Mouse (Mus musculus): ENCODE results near the gene Washc2. TPM values are rescaled to one million over a fixed set of nuclear protein-coding genes. Genes with fewer than 3 reads are reported as not detected.
"Not testable (repeated sequence)": the region's sequence is repeated elsewhere in the genome, so short reads cannot be mapped to it uniquely, and the experiment has no call there.

Gene Washc2
- polyA plus RNA-seq, 1 experiment from 2014 or later = 50.5 TPM

- H3K27me3 ChIP-seq (ENCODE audit: control insufficient read depth, insufficient read depth, low read length); H3K27ac ChIP-seq (replicated peaks; ENCODE audit: low read depth, low read length); DNase-seq (ENCODE audit: low spot score); H3K4me3 ChIP-seq (ENCODE audit: low read depth, low read length); H3K9ac ChIP-seq (replicated peaks; ENCODE audit: low read length); H3K4me2 ChIP-seq (ENCODE audit: low read depth, low read length); H3K9me3 ChIP-seq (replicated peaks; ENCODE audit: control insufficient read depth, low read length); H3K4me1 ChIP-seq (ENCODE audit: control insufficient read depth, insufficient read depth, low read length); H3K36me3 ChIP-seq (replicated peaks; ENCODE audit: control insufficient read depth, insufficient read depth, low read depth, low read length); ATAC-seq (replicated peaks; ENCODE audit: insufficient number of reproducible peaks, low FRiP score, low TSS enrichment, low read depth): not testable (repeated sequence)
- 94% methylated on average over 2 of the region's 2 CpGs for WGBS
Observed at GRCm38 (mm10) chr6:116234821-116235220, 27.0 kb downstream of the Washc2 start.

- DNase-seq (ENCODE audit: low spot score) (no peak), ATAC-seq (replicated peaks; ENCODE audit: insufficient number of reproducible peaks, low FRiP score, low TSS enrichment, low read depth) (no peak)
- no peak overlapping the region for H3K4me2 ChIP-seq (ENCODE audit: low read depth, low read length)
- no peaks in the 10 kb centered on the region for H3K27me3 ChIP-seq (ENCODE audit: control insufficient read depth, insufficient read depth, low read length)
- H3K4me3 ChIP-seq (ENCODE audit: low read depth, low read length) = no peak overlapping the region
- H3K27ac ChIP-seq (replicated peaks; ENCODE audit: low read depth, low read length) = no peak overlapping the region
- H3K9ac ChIP-seq (replicated peaks; ENCODE audit: low read length) = no peak overlapping the region
- H3K36me3 ChIP-seq (replicated peaks; ENCODE audit: control insufficient read depth, insufficient read depth, low read depth, low read length) = peaks cover 2% of the 10 kb centered on the region
- no peaks in the 10 kb centered on the region for H3K4me1 ChIP-seq (ENCODE audit: control insufficient read depth, insufficient read depth, low read length)
- WGBS = 86% methylated on average over 5 of the region's 5 CpGs
- no peaks in the 10 kb centered on the region for H3K9me3 ChIP-seq (replicated peaks; ENCODE audit: control insufficient read depth, low read length)
Observed at GRCm38 (mm10) chr6:116235336-116235735, 27.5 kb downstream of the Washc2 start.

GRCm38 (mm10) chr6:116238083-116238482 is 30.2 kb downstream of the Washc2 start:
- Histone ChIP-seq H3K27ac (replicated peaks; ENCODE audit: low read depth, low read length) (no peak overlapping the region), H3K9ac (replicated peaks; ENCODE audit: low read length) (no peak overlapping the region), H3K4me3 (ENCODE audit: low read depth, low read length) (no peak overlapping the region), H3K9me3 (replicated peaks; ENCODE audit: control insufficient read depth, low read length) (no peaks in the 10 kb centered on the region), H3K4me1 (ENCODE audit: control insufficient read depth, insufficient read depth, low read length) (no peaks in the 10 kb centered on the region), H3K36me3 (replicated peaks; ENCODE audit: control insufficient read depth, insufficient read depth, low read depth, low read length) (no peaks in the 10 kb centered on the region; the same call in none of the 2 replicates), H3K27me3 (ENCODE audit: control insufficient read depth, insufficient read depth, low read length) (no peaks in the 10 kb centered on the region), H3K4me2 (ENCODE audit: low read depth, low read length) (no peak overlapping the region)
- 91% methylated on average over 5 of the region's 5 CpGs for WGBS
- DNase-seq (ENCODE audit: low spot score) (no peak), ATAC-seq (replicated peaks; ENCODE audit: insufficient number of reproducible peaks, low FRiP score, low TSS enrichment, low read depth) (no peak)

GRCm38 (mm10) chr6:116240371-116240770 is 32.5 kb downstream of the Washc2 start:
- Histone ChIP-seq H3K4me1 (ENCODE audit: control insufficient read depth, insufficient read depth, low read length) (no peaks in the 10 kb centered on the region), H3K36me3 (replicated peaks; ENCODE audit: control insufficient read depth, insufficient read depth, low read depth, low read length) (peaks cover 5% of the 10 kb centered on the region), H3K9me3 (replicated peaks; ENCODE audit: control insufficient read depth, low read length) (no peaks in the 10 kb centered on the region), H3K27ac (replicated peaks; ENCODE audit: low read depth, low read length) (no peak overlapping the region), H3K4me3 (ENCODE audit: low read depth, low read length) (no peak overlapping the region), H3K27me3 (ENCODE audit: control insufficient read depth, insufficient read depth, low read length) (no peaks in the 10 kb centered on the region), H3K9ac (replicated peaks; ENCODE audit: low read length) (no peak overlapping the region), H3K4me2 (ENCODE audit: low read depth, low read length) (no peak overlapping the region)
- ATAC-seq (replicated peaks; ENCODE audit: insufficient number of reproducible peaks, low FRiP score, low TSS enrichment, low read depth) (no peak), DNase-seq (ENCODE audit: low spot score) (no peak)
- WGBS = 83% methylated on average over 2 of the region's 2 CpGs

GRCm38 (mm10) chr6:116259649-116260048 is 51.8 kb downstream of the Washc2 start:
- ATAC-seq (replicated peaks; ENCODE audit: insufficient number of reproducible peaks, low FRiP score, low TSS enrichment, low read depth) = no peak
- Histone ChIP-seq H3K9ac (replicated peaks; ENCODE audit: low read length) (no peak overlapping the region), H3K27me3 (ENCODE audit: control insufficient read depth, insufficient read depth, low read length) (no peaks in the 10 kb centered on the region), H3K4me2 (ENCODE audit: low read depth, low read length) (no peak overlapping the region), H3K4me1 (ENCODE audit: control insufficient read depth, insufficient read depth, low read length) (no peaks in the 10 kb centered on the region), H3K27ac (replicated peaks; ENCODE audit: low read depth, low read length) (no peak overlapping the region), H3K9me3 (replicated peaks; ENCODE audit: control insufficient read depth, low read length) (no peaks in the 10 kb centered on the region), H3K36me3 (replicated peaks; ENCODE audit: control insufficient read depth, insufficient read depth, low read depth, low read length) (no peaks in the 10 kb centered on the region), H3K4me3 (ENCODE audit: low read depth, low read length) (no peak overlapping the region)
- DNase-seq (ENCODE audit: low spot score) = no peak
- WGBS = 95% methylated on average over 4 of the region's 4 CpGs

GRCm38 (mm10) chr6:116260481-116260880 is 52.6 kb downstream of the Washc2 start:
- H3K4me3 ChIP-seq (ENCODE audit: low read depth, low read length) = no peak overlapping the region
- DNase-seq (ENCODE audit: low spot score) = no peak
- 93% methylated on average over 5 of the region's 5 CpGs for WGBS
- H3K27me3 ChIP-seq (ENCODE audit: control insufficient read depth, insufficient read depth, low read length) = no peaks in the 10 kb centered on the region
- no peak overlapping the region for H3K27ac ChIP-seq (replicated peaks; ENCODE audit: low read depth, low read length)
- no peak overlapping the region for H3K9ac ChIP-seq (replicated peaks; ENCODE audit: low read length)
- no peaks in the 10 kb centered on the region for H3K9me3 ChIP-seq (replicated peaks; ENCODE audit: control insufficient read depth, low read length)
- H3K4me1 ChIP-seq (ENCODE audit: control insufficient read depth, insufficient read depth, low read length) = no peaks in the 10 kb centered on the region
- H3K36me3 ChIP-seq (replicated peaks; ENCODE audit: control insufficient read depth, insufficient read depth, low read depth, low read length) = no peaks in the 10 kb centered on the region
- no peak for ATAC-seq (replicated peaks; ENCODE audit: insufficient number of reproducible peaks, low FRiP score, low TSS enrichment, low read depth)
- H3K4me2 ChIP-seq (ENCODE audit: low read depth, low read length) = no peak overlapping the region

- Histone ChIP-seq H3K9ac (replicated peaks; ENCODE audit: low read length) (no peak overlapping the region), H3K9me3 (replicated peaks; ENCODE audit: control insufficient read depth, low read length) (no peaks in the 10 kb centered on the region), H3K27me3 (ENCODE audit: control insufficient read depth, insufficient read depth, low read length) (no peaks in the 10 kb centered on the region), H3K4me3 (ENCODE audit: low read depth, low read length) (no peak overlapping the region), H3K27ac (replicated peaks; ENCODE audit: low read depth, low read length) (no peak overlapping the region), H3K4me1 (ENCODE audit: control insufficient read depth, insufficient read depth, low read length) (no peaks in the 10 kb centered on the region), H3K36me3 (replicated peaks; ENCODE audit: control insufficient read depth, insufficient read depth, low read depth, low read length) (no peaks in the 10 kb centered on the region), H3K4me2 (ENCODE audit: low read depth, low read length) (no peak overlapping the region)
- DNase-seq (ENCODE audit: low spot score) (no peak), ATAC-seq (replicated peaks; ENCODE audit: insufficient number of reproducible peaks, low FRiP score, low TSS enrichment, low read depth) (no peak)
- 90% methylated on average over 1 of the region's 1 CpGs for WGBS
Observed at GRCm38 (mm10) chr6:116262824-116263223, 55.0 kb downstream of the Washc2 start.

- WGBS = under 1% methylated on average over 53 of the region's 67 CpGs
- Histone ChIP-seq H3K9ac (replicated peaks; ENCODE audit: low read length) (peak within 1 kb of the TSS; percentile 86), H3K27ac (replicated peaks; ENCODE audit: low read depth, low read length) (peak within 1 kb of the TSS; percentile 59), H3K4me3 (ENCODE audit: low read depth, low read length) (peak within 1 kb of the TSS; percentile 62), H3K36me3 (replicated peaks; ENCODE audit: control insufficient read depth, insufficient read depth, low read depth, low read length) (no peaks in the 10 kb centered on the region), H3K4me1 (ENCODE audit: control insufficient read depth, insufficient read depth, low read length) (no peaks in the 10 kb centered on the region), H3K4me2 (ENCODE audit: low read depth, low read length) (peak within 1 kb of the TSS; percentile 74), H3K9me3 (replicated peaks; ENCODE audit: control insufficient read depth, low read length) (no peaks in the 10 kb centered on the region), H3K27me3 (ENCODE audit: control insufficient read depth, insufficient read depth, low read length) (no peaks in the 10 kb centered on the region)
- ATAC-seq (replicated peaks; ENCODE audit: insufficient number of reproducible peaks, low FRiP score, low TSS enrichment, low read depth) = peak; percentile 93
- peak; percentile 95 for DNase-seq (ENCODE audit: low spot score)
Observed at GRCm38 (mm10) chr6:116264018-116264651, 56.3 kb downstream of the Washc2 start, which contains the start of gene Zfand4. Gene Zfand4, plus strand, starts transcription at chr6:116264222.
